Mouse (Mus musculus): Measurements from ENCODE around the gene Lifr. TPM values are rescaled to one million over a fixed set of nuclear protein-coding genes. Genes with fewer than 3 reads are reported as not detected.

The Lifr gene
- polyA plus RNA-seq, 1 experiment, result 14.8 TPM

GRCm38 (mm10) chr15:7135982-7136562 is 45.7 kb downstream of the Lifr start:
- Histone ChIP-seq H3K4me3 (no peak overlapping the region), H3K79me2 (ENCODE audit: control insufficient read depth, insufficient read depth) (peaks cover 77% of the 10 kb centered on the region), H3ac (ENCODE audit: control insufficient read depth, insufficient read length) (no peak overlapping the region), H3K4me2 (ENCODE audit: low read depth) (peak overlapping the region; percentile 10), H3K36me3 (ENCODE audit: control insufficient read depth, insufficient read depth) (peaks cover 12% of the 10 kb centered on the region), H3K27me3 (ENCODE audit: control insufficient read depth, insufficient read depth, insufficient read length) (no peaks in the 10 kb centered on the region)
- TF ChIP-seq POLR2A (IDR thresholded peaks at IDR 0.05; ENCODE audit: insufficient read length, low read depth), result no peak
- no peak for TF ChIP-seq REST (IDR thresholded peaks at IDR 0.05; ENCODE audit: insufficient read depth, insufficient read length)
- TF ChIP-seq CEBPB (IDR thresholded peaks at IDR 0.05; ENCODE audit: insufficient read depth, poor library complexity, severe bottlenecking), result peak; percentile 77
- no peak for TF ChIP-seq MAX (IDR thresholded peaks at IDR 0.05; ENCODE audit: low read depth)

- no peaks in the 10 kb centered on the region for H3K27me3 ChIP-seq (ENCODE audit: control insufficient read depth, insufficient read depth, insufficient read length)
- no peak for TF ChIP-seq USF1 (IDR thresholded peaks at IDR 0.05; ENCODE audit: low read depth)
- TF ChIP-seq POLR2A (IDR thresholded peaks at IDR 0.05; ENCODE audit: insufficient read length, low read depth), result no peak
- no peak for TF ChIP-seq REST (IDR thresholded peaks at IDR 0.05; ENCODE audit: insufficient read depth, insufficient read length)
- TF ChIP-seq MYOD1 (IDR thresholded peaks at IDR 0.05; ENCODE audit: control insufficient read depth in 1 of 3, insufficient read length in 2 of 3, low read depth in 2 of 3), result no peak
- TF ChIP-seq E2F4 (IDR thresholded peaks at IDR 0.05; ENCODE audit: insufficient read depth), result no peak
- no peak for TF ChIP-seq TCF12 (IDR thresholded peaks at IDR 0.05; ENCODE audit: insufficient read depth, poor library complexity, severe bottlenecking)
- no peak for TF ChIP-seq POLR2AphosphoS2 (IDR thresholded peaks at IDR 0.05; ENCODE audit: insufficient read length, low read depth)
- no peak for TF ChIP-seq TCF3 (IDR thresholded peaks at IDR 0.05; ENCODE audit: insufficient read length, low read depth)
- no peak for TF ChIP-seq SRF (IDR thresholded peaks at IDR 0.05; ENCODE audit: control insufficient read depth, insufficient read length, low read depth)
- H3K36me3 ChIP-seq (ENCODE audit: control insufficient read depth, insufficient read depth), result peaks cover 12% of the 10 kb centered on the region
- H3K4me3 ChIP-seq, result no peak overlapping the region
- peaks cover 77% of the 10 kb centered on the region for H3K79me2 ChIP-seq (ENCODE audit: control insufficient read depth, insufficient read depth)
- H3K4me2 ChIP-seq (ENCODE audit: low read depth), result no peak overlapping the region
- H3ac ChIP-seq (ENCODE audit: control insufficient read depth, insufficient read length), result no peak overlapping the region
Measured at GRCm38 (mm10) chr15:7136912-7137311, 46.5 kb downstream of the Lifr start.

- Histone ChIP-seq H3K79me2 (ENCODE audit: control insufficient read depth, insufficient read depth) (peaks cover 78% of the 10 kb centered on the region), H3K36me3 (ENCODE audit: control insufficient read depth, insufficient read depth) (peaks cover 12% of the 10 kb centered on the region), H3K27me3 (ENCODE audit: control insufficient read depth, insufficient read depth, insufficient read length) (no peaks in the 10 kb centered on the region), H3K4me3 (no peak overlapping the region), H3K4me2 (ENCODE audit: low read depth) (no peak overlapping the region), H3ac (ENCODE audit: control insufficient read depth, insufficient read length) (no peak overlapping the region)
- TF ChIP-seq MYOD1 (IDR thresholded peaks at IDR 0.05; ENCODE audit: control insufficient read depth in 1 of 3, insufficient read length in 2 of 3, low read depth in 2 of 3) (no peak), TCF3 (IDR thresholded peaks at IDR 0.05; ENCODE audit: insufficient read length, low read depth) (no peak), REST (IDR thresholded peaks at IDR 0.05; ENCODE audit: insufficient read depth, insufficient read length) (no peak), E2F4 (IDR thresholded peaks at IDR 0.05; ENCODE audit: insufficient read depth) (no peak), POLR2AphosphoS2 (IDR thresholded peaks at IDR 0.05; ENCODE audit: insufficient read length, low read depth) (no peak), MAX (IDR thresholded peaks at IDR 0.05; ENCODE audit: low read depth) (no peak), SRF (IDR thresholded peaks at IDR 0.05; ENCODE audit: control insufficient read depth, insufficient read length, low read depth) (no peak), TCF12 (IDR thresholded peaks at IDR 0.05; ENCODE audit: insufficient read depth, poor library complexity, severe bottlenecking) (no peak), USF1 (IDR thresholded peaks at IDR 0.05; ENCODE audit: low read depth) (no peak), CEBPB (IDR thresholded peaks at IDR 0.05; ENCODE audit: insufficient read depth, poor library complexity, severe bottlenecking) (no peak), MYOG (IDR thresholded peaks at IDR 0.05; ENCODE audit: control insufficient read depth in 1 of 3, insufficient read depth in 1 of 3, insufficient read length in 2 of 3, low read depth in 2 of 3) (no peak), POLR2A (IDR thresholded peaks at IDR 0.05; ENCODE audit: insufficient read length, low read depth) (no peak)
Measured at GRCm38 (mm10) chr15:7137607-7138006, 47.2 kb downstream of the Lifr start.

GRCm38 (mm10) chr15:7138471-7138870 is 48.1 kb downstream of the Lifr start:
- Histone ChIP-seq H3K27me3 (ENCODE audit: control insufficient read depth, insufficient read depth, insufficient read length) (no peaks in the 10 kb centered on the region), H3K36me3 (ENCODE audit: control insufficient read depth, insufficient read depth) (peaks cover 6% of the 10 kb centered on the region), H3ac (ENCODE audit: control insufficient read depth, insufficient read length) (no peak overlapping the region), H3K79me2 (ENCODE audit: control insufficient read depth, insufficient read depth) (peaks cover 80% of the 10 kb centered on the region), H3K4me2 (ENCODE audit: low read depth) (no peak overlapping the region), H3K4me3 (no peak overlapping the region)
- no peak for TF ChIP-seq MYOG (IDR thresholded peaks at IDR 0.05; ENCODE audit: control insufficient read depth in 1 of 3, insufficient read depth in 1 of 3, insufficient read length in 2 of 3, low read depth in 2 of 3)
- TF ChIP-seq TCF12 (IDR thresholded peaks at IDR 0.05; ENCODE audit: insufficient read depth, poor library complexity, severe bottlenecking), result no peak
- TF ChIP-seq CEBPB (IDR thresholded peaks at IDR 0.05; ENCODE audit: insufficient read depth, poor library complexity, severe bottlenecking), result no peak
- TF ChIP-seq POLR2A (IDR thresholded peaks at IDR 0.05; ENCODE audit: insufficient read length, low read depth), result no peak
- no peak for TF ChIP-seq TCF3 (IDR thresholded peaks at IDR 0.05; ENCODE audit: insufficient read length, low read depth)
- no peak for TF ChIP-seq POLR2AphosphoS2 (IDR thresholded peaks at IDR 0.05; ENCODE audit: insufficient read length, low read depth)
- TF ChIP-seq MYOD1 (IDR thresholded peaks at IDR 0.05; ENCODE audit: control insufficient read depth in 1 of 3, insufficient read length in 2 of 3, low read depth in 2 of 3), result no peak
- no peak for TF ChIP-seq USF1 (IDR thresholded peaks at IDR 0.05; ENCODE audit: low read depth)

GRCm38 (mm10) chr15:7140322-7140721 is 49.9 kb downstream of the Lifr start:
- TF ChIP-seq POLR2A (IDR thresholded peaks at IDR 0.05; ENCODE audit: insufficient read length, low read depth) (no peak), POLR2AphosphoS2 (IDR thresholded peaks at IDR 0.05; ENCODE audit: insufficient read length, low read depth) (no peak), USF1 (IDR thresholded peaks at IDR 0.05; ENCODE audit: low read depth) (no peak), REST (IDR thresholded peaks at IDR 0.05; ENCODE audit: insufficient read depth, insufficient read length) (no peak), CEBPB (IDR thresholded peaks at IDR 0.05; ENCODE audit: insufficient read depth, poor library complexity, severe bottlenecking) (no peak), TCF3 (IDR thresholded peaks at IDR 0.05; ENCODE audit: insufficient read length, low read depth) (no peak), MAX (IDR thresholded peaks at IDR 0.05; ENCODE audit: low read depth) (no peak), TCF12 (IDR thresholded peaks at IDR 0.05; ENCODE audit: insufficient read depth, poor library complexity, severe bottlenecking) (no peak), MYOD1 (IDR thresholded peaks at IDR 0.05; ENCODE audit: control insufficient read depth in 1 of 3, insufficient read length in 2 of 3, low read depth in 2 of 3) (no peak), MYOG (IDR thresholded peaks at IDR 0.05; ENCODE audit: control insufficient read depth in 1 of 3, insufficient read depth in 1 of 3, insufficient read length in 2 of 3, low read depth in 2 of 3) (no peak), SRF (IDR thresholded peaks at IDR 0.05; ENCODE audit: control insufficient read depth, insufficient read length, low read depth) (no peak), E2F4 (IDR thresholded peaks at IDR 0.05; ENCODE audit: insufficient read depth) (no peak)
- Histone ChIP-seq H3K4me2 (ENCODE audit: low read depth) (no peak overlapping the region), H3K4me3 (no peak overlapping the region), H3K27me3 (ENCODE audit: control insufficient read depth, insufficient read depth, insufficient read length) (no peaks in the 10 kb centered on the region), H3K36me3 (ENCODE audit: control insufficient read depth, insufficient read depth) (peaks cover 6% of the 10 kb centered on the region), H3ac (ENCODE audit: control insufficient read depth, insufficient read length) (no peak overlapping the region), H3K79me2 (ENCODE audit: control insufficient read depth, insufficient read depth) (peaks cover 85% of the 10 kb centered on the region)

All from myocyte (in vitro differentiated cells).